Mouse (Mus musculus): ENCODE measurements around the gene Nat8.
"Not testable (repeated sequence)": the region's sequence is repeated elsewhere in the genome, so short reads cannot be mapped to it uniquely, and the experiment has no call there.

GRCm38 (mm10) chr6:85866166-85866565, 34.3 kb upstream of the Nat8 start:
- TF ChIP-seq CTCF (IDR thresholded peaks at IDR 0.05; ENCODE audit: low read depth); EP300 (optimal IDR thresholded peaks at IDR 0.05): not testable (repeated sequence)
